Mouse (Mus musculus): ENCODE measurements around the gene Gm8300. TPM values are rescaled to one million over a fixed set of nuclear protein-coding genes. Genes with fewer than 3 reads are reported as not detected.
"Not testable (repeated sequence)": the region's sequence is repeated elsewhere in the genome, so short reads cannot be mapped to it uniquely, and the experiment has no call there.

The Gm8300 gene
- polyA plus RNA-seq, 1 experiment: not detected

- H3K27me3 ChIP-seq (replicated peaks; ENCODE audit: control insufficient read depth, insufficient read depth, low read length); H3K27ac ChIP-seq (ENCODE audit: insufficient read depth, low read depth, low read length); H3K36me3 ChIP-seq (ENCODE audit: control insufficient read depth, insufficient read depth, low read length); H3K4me3 ChIP-seq (ENCODE audit: insufficient read depth, low read depth, low read length); H3K4me1 ChIP-seq (ENCODE audit: control insufficient read depth, insufficient read depth, low read length): not testable (repeated sequence)
- 33% methylated on average over 3 of the region's 3 CpGs for WGBS
- DNase-seq: peak; percentile 43
Measured at GRCm38 (mm10) chr12:87519616-87520015, 5.5 kb downstream of the Gm8300 start.

- Histone ChIP-seq H3K4me3 (ENCODE audit: insufficient read depth, low read depth, low read length) (no peak overlapping the region), H3K27ac (ENCODE audit: insufficient read depth, low read depth, low read length) (no peak overlapping the region), H3K27me3 (replicated peaks; ENCODE audit: control insufficient read depth, insufficient read depth, low read length) (no peaks in the 10 kb centered on the region), H3K36me3 (ENCODE audit: control insufficient read depth, insufficient read depth, low read length) (no peaks in the 10 kb centered on the region), H3K4me1 (ENCODE audit: control insufficient read depth, insufficient read depth, low read length) (no peaks in the 10 kb centered on the region)
- WGBS: 70% methylated on average over 3 of the region's 3 CpGs
- DNase-seq: no peak
- TF ChIP-seq CTCF (conservative IDR thresholded peaks at IDR 0.05; ENCODE audit: insufficient read depth, insufficient read length, low read depth, low read length) (no peak), POLR2A (IDR thresholded peaks at IDR 0.05; ENCODE audit: low read depth, low read length) (no peak)
Measured at GRCm38 (mm10) chr12:87543927-87544326, 29.8 kb downstream of the Gm8300 start.

GRCm38 (mm10) chr12:87550628-87551027 is 36.5 kb downstream of the Gm8300 start:
- DNase-seq; H3K27ac ChIP-seq (ENCODE audit: insufficient read depth, low read depth, low read length); H3K27me3 ChIP-seq (replicated peaks; ENCODE audit: control insufficient read depth, insufficient read depth, low read length); H3K36me3 ChIP-seq (ENCODE audit: control insufficient read depth, insufficient read depth, low read length); H3K4me3 ChIP-seq (ENCODE audit: insufficient read depth, low read depth, low read length); H3K4me1 ChIP-seq (ENCODE audit: control insufficient read depth, insufficient read depth, low read length): not testable (repeated sequence)
- WGBS: 50% methylated on average over 4 of the region's 4 CpGs

Other genes starting within 250 kb of the Gm8300 start
- gene Vipas39, start 248.1 kb upstream of the Gm8300 start, polyA plus RNA-seq (2012; rRNA removed): 47.4 and 50.0 TPM in 2 replicates
- gene Ahsa1, start 247.8 kb upstream of the Gm8300 start, polyA plus RNA-seq (2012; rRNA removed): 55.1 and 78.5 TPM in 2 replicates
- gene Ism2, start 214.6 kb upstream of the Gm8300 start, polyA plus RNA-seq (2012; rRNA removed): 0.06 TPM in 1 of 2 replicates, not detected in the other
- gene Sptlc2, start 126.0 kb upstream of the Gm8300 start, polyA plus RNA-seq (2012; rRNA removed): 24.8 and 35.0 TPM in 2 replicates
- gene Slirp, start 70.4 kb upstream of the Gm8300 start, polyA plus RNA-seq (2012; rRNA removed): 27.7 and 40.0 TPM in 2 replicates
- gene Alkbh1, start 70.3 kb upstream of the Gm8300 start, polyA plus RNA-seq (2012; rRNA removed): 9.2 and 10.4 TPM in 2 replicates
- 10.5 and 13.6 TPM in 2 replicates for gene Snw1, start 42.0 kb upstream of the Gm8300 start, polyA plus RNA-seq (2012; rRNA removed)
- gene Gm5788, start 19.6 kb upstream of the Gm8300 start, polyA plus RNA-seq (2012; rRNA removed): not detected in 2 replicates
- not detected in 2 replicates for gene Oog1, start 88.4 kb downstream of the Gm8300 start, polyA plus RNA-seq (2012; rRNA removed)
- gene Gm4027, start 104.6 kb downstream of the Gm8300 start, polyA plus RNA-seq (2012; rRNA removed): not detected in 2 replicates
- gene Gm16381, start 130.3 kb downstream of the Gm8300 start, polyA plus RNA-seq (2012; rRNA removed): not detected in 2 replicates